Mouse (Mus musculus): ENCODE data around the gene Map4k3. TPM values are rescaled to one million over a fixed set of nuclear protein-coding genes. Genes with fewer than 3 reads are reported as not detected.

Gene Map4k3
- polyA plus RNA-seq, 1 experiment from 2014 or later: 34.7 TPM

- Histone ChIP-seq H3K4me2 (replicated peaks) (peak overlapping the region; percentile 71), H3K4me3 (peak overlapping the region; percentile 97), H3K9me3 (no peaks in the 10 kb centered on the region), H3K36me3 (no peaks in the 10 kb centered on the region), H3K27me3 (no peaks in the 10 kb centered on the region), H3K27ac (peak overlapping the region; percentile 97), H3K9ac (peak overlapping the region; percentile 95), H3K4me1 (peaks cover 26% of the 10 kb centered on the region)
- WGBS: under 1% methylated on average over 52 of the region's 54 CpGs
- ATAC-seq (ENCODE audit: insufficient number of reproducible peaks, insufficient read depth, low FRiP score, low TSS enrichment): peak; percentile 55
These were observed 839 bp downstream of the Map4k3 start for GRCm38 (mm10) chr17:80727341-80727951.

GRCm38 (mm10) chr17:80726821-80727220 is 1.5 kb downstream of the Map4k3 start:
- WGBS: 18% methylated on average over 8 of the region's 8 CpGs
- no peak for ATAC-seq (ENCODE audit: insufficient number of reproducible peaks, insufficient read depth, low FRiP score, low TSS enrichment)
- peaks cover 33% of the 10 kb centered on the region for H3K4me1 ChIP-seq
- peak overlapping the region; percentile 36; the same call in 1 of the 2 replicates for H3K27ac ChIP-seq
- H3K36me3 ChIP-seq: no peaks in the 10 kb centered on the region
- peak overlapping the region; percentile 95 for H3K9ac ChIP-seq
- H3K9me3 ChIP-seq: no peaks in the 10 kb centered on the region
- H3K4me2 ChIP-seq (replicated peaks): peak overlapping the region; percentile 71
- H3K4me3 ChIP-seq: peak overlapping the region; percentile 97
- no peaks in the 10 kb centered on the region for H3K27me3 ChIP-seq

GRCm38 (mm10) chr17:80723092-80723491 is 5.2 kb downstream of the Map4k3 start:
- Histone ChIP-seq H3K4me2 (replicated peaks) (no peak overlapping the region), H3K4me3 (no peak overlapping the region), H3K9me3 (no peaks in the 10 kb centered on the region), H3K27me3 (no peaks in the 10 kb centered on the region), H3K4me1 (peaks cover 41% of the 10 kb centered on the region), H3K27ac (no peak overlapping the region), H3K9ac (no peak overlapping the region), H3K36me3 (no peaks in the 10 kb centered on the region)
- WGBS: 76% methylated on average over 6 of the region's 6 CpGs
- no peak for ATAC-seq (ENCODE audit: insufficient number of reproducible peaks, insufficient read depth, low FRiP score, low TSS enrichment)

- H3K36me3 ChIP-seq: no peaks in the 10 kb centered on the region
- no peak overlapping the region for H3K4me3 ChIP-seq
- no peaks in the 10 kb centered on the region for H3K9me3 ChIP-seq
- H3K4me2 ChIP-seq (replicated peaks): no peak overlapping the region
- ATAC-seq (ENCODE audit: insufficient number of reproducible peaks, insufficient read depth, low FRiP score, low TSS enrichment): no peak
- no peaks in the 10 kb centered on the region for H3K27me3 ChIP-seq
- H3K27ac ChIP-seq: no peak overlapping the region
- no peak overlapping the region for H3K9ac ChIP-seq
- 68% methylated on average over 7 of the region's 7 CpGs for WGBS
- H3K4me1 ChIP-seq: peaks cover 39% of the 10 kb centered on the region
These were observed 6.6 kb downstream of the Map4k3 start for GRCm38 (mm10) chr17:80721670-80722069.

GRCm38 (mm10) chr17:80719309-80719708 is 9.0 kb downstream of the Map4k3 start:
- 93% methylated on average over 5 of the region's 5 CpGs for WGBS

GRCm38 (mm10) chr17:80718243-80718642 is 10.0 kb downstream of the Map4k3 start:
- Histone ChIP-seq H3K27me3 (no peaks in the 10 kb centered on the region), H3K9me3 (no peaks in the 10 kb centered on the region), H3K4me3 (no peak overlapping the region), H3K9ac (no peak overlapping the region), H3K27ac (no peak overlapping the region), H3K36me3 (no peaks in the 10 kb centered on the region), H3K4me2 (replicated peaks) (no peak overlapping the region), H3K4me1 (peaks cover 20% of the 10 kb centered on the region)
- WGBS: 77% methylated on average over 5 of the region's 5 CpGs
- no peak for ATAC-seq (ENCODE audit: insufficient number of reproducible peaks, insufficient read depth, low FRiP score, low TSS enrichment)

More at GRCm38 (mm10) chr17:80719309-80719708, 9.0 kb downstream of the Map4k3 start:
- Histone ChIP-seq H3K4me1 (peaks cover 20% of the 10 kb centered on the region), H3K36me3 (no peaks in the 10 kb centered on the region), H3K9me3 (no peaks in the 10 kb centered on the region), H3K4me3 (no peak overlapping the region), H3K27me3 (no peaks in the 10 kb centered on the region), H3K27ac (no peak overlapping the region), H3K4me2 (replicated peaks) (no peak overlapping the region), H3K9ac (no peak overlapping the region)
- ATAC-seq (ENCODE audit: insufficient number of reproducible peaks, insufficient read depth, low FRiP score, low TSS enrichment): no peak

GRCm38 (mm10) chr17:80713588-80713987 is 14.7 kb downstream of the Map4k3 start:
- 93% methylated on average over 5 of the region's 5 CpGs for WGBS
- Histone ChIP-seq H3K9ac (no peak overlapping the region), H3K4me2 (replicated peaks) (no peak overlapping the region), H3K4me1 (peaks cover 26% of the 10 kb centered on the region), H3K27me3 (no peaks in the 10 kb centered on the region), H3K36me3 (no peaks in the 10 kb centered on the region), H3K4me3 (no peak overlapping the region), H3K27ac (no peak overlapping the region), H3K9me3 (no peaks in the 10 kb centered on the region)
- no peak for ATAC-seq (ENCODE audit: insufficient number of reproducible peaks, insufficient read depth, low FRiP score, low TSS enrichment)

- Histone ChIP-seq H3K9me3 (no peaks in the 10 kb centered on the region), H3K4me2 (replicated peaks) (peak overlapping the region; percentile 46), H3K9ac (peak overlapping the region; percentile 39), H3K27ac (peak overlapping the region; percentile 86), H3K27me3 (no peaks in the 10 kb centered on the region), H3K4me1 (peaks cover 46% of the 10 kb centered on the region), H3K36me3 (no peaks in the 10 kb centered on the region), H3K4me3 (0 out of 2 replicates have a peak overlapping the region, but pooled peaks have one; percentile 8)
- ATAC-seq (ENCODE audit: insufficient number of reproducible peaks, insufficient read depth, low FRiP score, low TSS enrichment): peak; percentile 82
- 19% methylated on average over 24 of the region's 24 CpGs for WGBS
These were observed 18.1 kb downstream of the Map4k3 start for GRCm38 (mm10) chr17:80709921-80710838.

GRCm38 (mm10) chr17:80708803-80709202 is 19.5 kb downstream of the Map4k3 start:
- no peaks in the 10 kb centered on the region for H3K9me3 ChIP-seq
- H3K27me3 ChIP-seq: no peaks in the 10 kb centered on the region
- ATAC-seq (ENCODE audit: insufficient number of reproducible peaks, insufficient read depth, low FRiP score, low TSS enrichment): no peak
- no peak overlapping the region for H3K27ac ChIP-seq
- no peak overlapping the region for H3K4me3 ChIP-seq
- H3K36me3 ChIP-seq: no peaks in the 10 kb centered on the region
- 84% methylated on average over 6 of the region's 6 CpGs for WGBS
- H3K9ac ChIP-seq: no peak overlapping the region
- H3K4me1 ChIP-seq: peaks cover 51% of the 10 kb centered on the region
- H3K4me2 ChIP-seq (replicated peaks): no peak overlapping the region

GRCm38 (mm10) chr17:80707176-80707575 is 21.1 kb downstream of the Map4k3 start:
- peaks cover 51% of the 10 kb centered on the region for H3K4me1 ChIP-seq
- no peak overlapping the region for H3K4me2 ChIP-seq (replicated peaks)
- ATAC-seq (ENCODE audit: insufficient number of reproducible peaks, insufficient read depth, low FRiP score, low TSS enrichment): no peak
- H3K4me3 ChIP-seq: no peak overlapping the region
- no peaks in the 10 kb centered on the region for H3K36me3 ChIP-seq
- no peaks in the 10 kb centered on the region for H3K27me3 ChIP-seq
- no peak overlapping the region for H3K9ac ChIP-seq
- no peaks in the 10 kb centered on the region for H3K9me3 ChIP-seq
- 71% methylated on average over 4 of the region's 4 CpGs for WGBS
- 0 out of 2 replicates have a peak overlapping the region, but pooled peaks have one; percentile 43 for H3K27ac ChIP-seq

- ATAC-seq (ENCODE audit: insufficient number of reproducible peaks, insufficient read depth, low FRiP score, low TSS enrichment): no peak
- no peak overlapping the region for H3K27ac ChIP-seq
- H3K4me1 ChIP-seq: peaks cover 49% of the 10 kb centered on the region
- H3K4me3 ChIP-seq: no peak overlapping the region
- WGBS: 72% methylated on average over 6 of the region's 6 CpGs
- no peaks in the 10 kb centered on the region for H3K9me3 ChIP-seq
- no peak overlapping the region for H3K9ac ChIP-seq
- no peaks in the 10 kb centered on the region for H3K27me3 ChIP-seq
- no peak overlapping the region for H3K4me2 ChIP-seq (replicated peaks)
- H3K36me3 ChIP-seq: no peaks in the 10 kb centered on the region
These were observed 21.7 kb downstream of the Map4k3 start for GRCm38 (mm10) chr17:80706608-80707007.

- H3K9me3 ChIP-seq: no peaks in the 10 kb centered on the region
- peaks cover 27% of the 10 kb centered on the region for H3K4me1 ChIP-seq
- no peak overlapping the region for H3K4me3 ChIP-seq
- 79% methylated on average over 5 of the region's 5 CpGs for WGBS
- no peak for ATAC-seq (ENCODE audit: insufficient number of reproducible peaks, insufficient read depth, low FRiP score, low TSS enrichment)
- no peak overlapping the region for H3K9ac ChIP-seq
- H3K4me2 ChIP-seq (replicated peaks): no peak overlapping the region
- no peaks in the 10 kb centered on the region for H3K27me3 ChIP-seq
- no peak overlapping the region for H3K27ac ChIP-seq
- H3K36me3 ChIP-seq: no peaks in the 10 kb centered on the region
These were observed 26.6 kb downstream of the Map4k3 start for GRCm38 (mm10) chr17:80701687-80702086.
